Mouse (Mus musculus) splenic B cell, adult 2 months (primary cell): ENCODE results near the gene Sp100.
A peak's percentile ranks its signal among the peaks of the same experiment; 100 is the strongest.

Source experiments
- DNase-seq: peaks from one replicate; pipeline ENCODE4 v3.0.0-alpha.2; 2011; ENCODE audit warnings: low read depth, low spot score
- H3K27me3 ChIP-seq: 2 replicates; pipeline ENCODE4 v1.6.1; 2012; ENCODE audit warnings: mild to moderate bottlenecking, low read length, moderate library complexity, mixed read lengths; ENCODE audit not compliant: control insufficient read depth, poor library complexity, insufficient read depth, severe bottlenecking
- H3K36me3 ChIP-seq: 2 replicates; pipeline ENCODE4 v1.6.1; 2012; ENCODE audit warnings: mild to moderate bottlenecking, low read length, moderate library complexity, mixed read lengths; ENCODE audit not compliant: control insufficient read depth, poor library complexity, insufficient read depth, severe bottlenecking

Gene Sp100

DNA sequence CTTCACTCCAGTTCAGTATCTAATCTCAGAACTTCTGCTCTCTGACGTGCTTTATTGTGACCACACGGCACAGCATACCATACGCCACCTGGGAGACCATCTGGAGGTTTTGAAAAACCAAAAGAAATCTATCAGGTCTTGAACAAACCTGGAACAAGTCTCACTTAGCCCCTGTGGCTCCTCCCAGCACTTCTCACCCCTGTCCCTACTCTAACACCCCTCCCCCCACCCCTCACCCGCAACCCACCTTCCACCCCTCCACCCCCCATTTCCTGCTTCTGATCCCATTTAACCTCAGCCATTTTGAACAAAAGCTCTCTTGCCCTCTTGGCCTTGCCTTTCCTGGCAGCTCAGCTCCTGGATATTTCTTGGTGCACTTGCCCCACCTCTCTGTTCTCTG, 30.4 kb downstream of the Sp100 start:
- peaks cover 39% of the 10 kb centered on the region for H3K36me3 ChIP-seq
- no peak for DNase-seq
- H3K27me3 ChIP-seq, result no peaks in the 10 kb centered on the region

DNA sequence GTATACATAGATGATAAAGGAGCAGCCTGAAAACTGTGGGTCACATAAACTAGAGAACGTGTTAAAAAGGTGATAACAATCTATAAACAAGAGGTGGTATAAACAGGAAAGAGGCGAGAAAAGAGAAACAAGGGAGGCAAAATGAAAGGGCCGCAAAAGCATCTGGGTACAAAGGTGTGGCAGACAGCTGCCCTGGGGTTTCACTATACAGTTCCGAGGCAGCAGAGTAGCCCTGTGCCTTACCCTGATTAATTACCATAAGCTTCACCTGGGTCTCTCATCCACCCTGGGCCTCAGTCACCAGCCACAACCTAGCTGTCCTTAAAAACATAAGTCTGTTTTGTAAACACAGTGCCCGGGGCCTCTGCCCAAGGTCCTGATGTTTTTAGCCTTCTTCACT, 36.9 kb downstream of the Sp100 start:
- H3K36me3 ChIP-seq, result peaks cover 24% of the 10 kb centered on the region
- DNase-seq, result no peak
- no peaks in the 10 kb centered on the region for H3K27me3 ChIP-seq

DNA sequence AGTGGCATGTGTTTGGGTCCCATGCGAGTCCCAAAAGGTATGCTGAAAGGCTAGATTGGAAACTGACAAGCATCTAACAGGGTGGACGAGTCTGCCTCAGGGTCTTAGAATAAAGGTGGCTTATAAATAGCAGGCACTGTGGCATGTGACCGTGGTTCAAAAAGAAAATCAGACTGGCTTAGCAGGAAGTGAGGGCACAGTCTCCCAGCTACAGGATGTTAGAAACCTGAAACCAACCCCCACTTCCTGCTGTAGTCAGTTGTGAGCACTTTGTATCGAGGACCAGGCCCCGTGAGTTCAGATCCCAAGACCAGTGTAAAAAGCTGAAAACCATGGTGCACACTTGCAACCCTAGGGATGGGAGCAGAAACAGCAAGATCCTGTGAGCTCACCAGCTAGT, 37.6 kb downstream of the Sp100 start:
- peak; percentile 80 for DNase-seq

DNA sequence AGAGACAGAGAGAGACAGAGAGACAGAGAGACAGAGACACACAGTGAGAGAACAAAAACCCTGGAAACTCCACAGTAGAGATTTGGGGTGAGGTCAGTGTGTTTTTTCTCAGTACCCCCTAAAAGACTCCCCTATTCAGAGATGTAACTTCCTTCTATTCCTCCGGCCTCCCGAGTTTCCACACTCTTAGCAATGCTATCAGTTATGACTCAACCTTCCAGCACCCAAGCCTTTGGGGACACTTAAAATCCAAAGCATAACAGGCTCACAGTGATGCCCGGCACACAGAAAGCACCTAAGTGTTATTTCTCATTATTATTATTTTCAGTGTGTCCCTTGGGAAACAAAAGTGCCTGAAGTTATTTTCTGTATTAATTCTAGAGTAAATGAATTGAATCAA, 40.8 kb downstream of the Sp100 start:
- Histone ChIP-seq H3K36me3 (peaks cover 27% of the 10 kb centered on the region), H3K27me3 (no peaks in the 10 kb centered on the region)
- no peak for DNase-seq

More for the DNA sequence above, 37.6 kb downstream of the Sp100 start:
- Histone ChIP-seq H3K27me3 (no peaks in the 10 kb centered on the region), H3K36me3 (peaks cover 22% of the 10 kb centered on the region)

DNA sequence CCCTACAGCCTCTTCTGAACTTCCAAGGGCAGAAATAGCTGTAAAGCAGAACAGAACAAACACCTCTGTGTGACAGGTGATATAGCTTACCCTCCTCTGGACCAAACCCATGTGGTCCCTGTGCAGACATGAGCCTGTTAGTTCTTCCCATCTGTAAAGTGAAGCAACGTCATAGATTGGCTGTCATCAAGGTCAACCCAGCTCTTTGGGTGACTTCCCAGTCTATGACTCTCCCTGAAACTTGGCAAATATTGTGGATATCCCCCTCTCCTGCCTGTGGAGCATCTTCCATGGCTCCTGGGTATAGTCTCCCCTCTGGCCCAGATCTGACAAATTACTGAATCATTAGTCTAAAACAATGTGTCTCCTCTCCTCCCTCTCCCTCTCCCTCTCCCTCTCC, 42.5 kb downstream of the Sp100 start:
- Histone ChIP-seq H3K27me3 (no peaks in the 10 kb centered on the region), H3K36me3 (peaks cover 40% of the 10 kb centered on the region)
- DNase-seq, result no peak

DNA sequence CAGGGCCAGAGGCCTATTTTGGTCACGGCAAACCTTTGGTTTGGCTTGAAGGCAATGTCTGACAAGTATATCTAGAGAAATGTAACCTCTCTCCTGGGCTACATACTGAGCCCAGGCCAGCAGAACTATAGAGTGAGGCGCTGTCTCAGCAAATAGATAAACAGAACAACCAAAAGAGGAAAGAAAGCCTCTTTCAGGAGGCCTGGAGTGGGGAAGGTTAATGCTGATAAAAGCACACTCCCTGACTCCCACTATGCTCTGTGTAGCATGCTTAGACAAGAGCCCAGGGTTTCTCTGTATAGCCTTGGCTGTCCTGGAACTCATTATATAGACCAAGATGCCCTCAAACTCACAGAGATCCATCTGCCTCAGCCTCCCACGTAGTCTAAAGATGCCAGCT, 43.5 kb downstream of the Sp100 start:
- H3K36me3 ChIP-seq, result peaks cover 40% of the 10 kb centered on the region
- H3K27me3 ChIP-seq, result no peaks in the 10 kb centered on the region
- no peak for DNase-seq

DNA sequence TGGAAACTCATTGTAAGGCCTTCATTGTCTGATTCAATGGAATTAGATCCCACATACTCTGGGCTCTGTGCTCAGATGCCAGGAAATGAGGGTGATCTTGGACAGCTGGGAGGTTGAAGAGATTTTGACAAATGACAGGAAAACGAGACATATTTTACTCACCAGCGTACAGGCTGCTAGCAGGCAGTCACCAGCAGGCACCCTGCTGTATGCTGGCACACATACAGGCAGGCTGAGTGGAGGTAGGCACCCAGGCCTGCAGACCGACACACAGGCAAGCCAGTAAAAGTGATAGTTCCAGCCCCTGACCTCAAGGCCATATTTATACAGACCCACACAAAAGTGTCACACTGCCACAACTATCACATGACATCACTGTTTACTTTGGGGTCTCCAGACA, 45.9 kb downstream of the Sp100 start:
- Histone ChIP-seq H3K36me3 (peaks cover 49% of the 10 kb centered on the region), H3K27me3 (no peaks in the 10 kb centered on the region)
- DNase-seq, result no peak

DNA sequence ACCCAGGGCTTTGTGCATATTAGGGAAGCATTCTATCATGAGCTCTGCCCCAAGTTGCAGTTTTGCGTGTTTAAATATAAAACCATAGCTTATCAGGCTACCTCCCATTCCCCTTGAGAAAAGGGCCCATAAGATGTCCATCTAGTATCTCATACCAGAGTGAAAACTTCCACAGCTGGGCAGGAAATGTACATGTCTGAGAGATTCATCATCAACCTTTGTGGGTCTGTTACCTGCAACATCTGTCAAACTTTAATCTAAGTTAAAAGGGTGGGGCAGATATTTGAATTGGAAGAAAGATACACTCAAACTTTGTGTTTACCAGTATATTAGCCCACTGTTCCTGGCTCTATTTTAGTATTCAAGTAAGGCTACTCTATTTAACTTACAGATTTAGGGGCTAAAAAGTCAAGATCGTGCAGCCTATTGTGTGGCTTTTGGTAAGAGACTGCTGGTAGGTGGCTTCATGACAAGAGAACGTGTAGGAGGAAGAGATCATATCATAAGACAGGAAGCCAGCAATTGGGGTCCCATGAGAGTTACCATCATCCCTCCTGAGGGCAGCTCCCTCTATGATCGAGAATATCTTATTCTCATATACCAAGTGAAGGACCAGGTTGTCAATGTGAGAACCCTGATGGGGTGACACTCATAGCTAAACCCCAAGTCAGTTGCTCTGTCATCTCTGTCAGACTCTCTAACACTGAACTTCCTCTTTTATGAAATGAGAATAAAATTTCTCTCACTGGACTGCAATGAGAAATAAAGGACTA, 48.1 kb downstream of the Sp100 start:
- Histone ChIP-seq H3K27me3 (no peaks in the 10 kb centered on the region), H3K36me3 (peaks cover 51% of the 10 kb centered on the region)
- DNase-seq, result peak; percentile 82

DNA sequence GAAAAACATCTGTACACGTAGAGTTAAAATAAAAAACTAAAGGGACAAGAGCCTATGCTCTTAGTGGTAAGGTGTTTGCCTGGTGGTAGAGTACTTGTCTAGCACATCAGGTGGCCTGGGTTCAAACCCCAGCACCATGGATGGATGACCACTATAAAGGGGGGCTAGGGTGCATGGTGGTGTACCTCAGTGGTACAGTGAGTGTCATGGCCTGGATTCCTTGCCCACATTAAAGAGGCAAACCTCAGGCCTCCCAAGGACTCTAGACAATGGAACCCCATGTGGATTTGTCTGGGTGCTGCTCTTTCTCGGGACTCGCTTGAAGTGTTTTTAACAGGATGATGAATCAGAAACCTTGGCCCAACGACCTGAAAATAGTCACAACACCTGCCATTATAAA, 52.7 kb downstream of the Sp100 start:
- peak; percentile 27 for DNase-seq
- no peaks in the 10 kb centered on the region for H3K27me3 ChIP-seq
- peaks cover 39% of the 10 kb centered on the region for H3K36me3 ChIP-seq

DNA sequence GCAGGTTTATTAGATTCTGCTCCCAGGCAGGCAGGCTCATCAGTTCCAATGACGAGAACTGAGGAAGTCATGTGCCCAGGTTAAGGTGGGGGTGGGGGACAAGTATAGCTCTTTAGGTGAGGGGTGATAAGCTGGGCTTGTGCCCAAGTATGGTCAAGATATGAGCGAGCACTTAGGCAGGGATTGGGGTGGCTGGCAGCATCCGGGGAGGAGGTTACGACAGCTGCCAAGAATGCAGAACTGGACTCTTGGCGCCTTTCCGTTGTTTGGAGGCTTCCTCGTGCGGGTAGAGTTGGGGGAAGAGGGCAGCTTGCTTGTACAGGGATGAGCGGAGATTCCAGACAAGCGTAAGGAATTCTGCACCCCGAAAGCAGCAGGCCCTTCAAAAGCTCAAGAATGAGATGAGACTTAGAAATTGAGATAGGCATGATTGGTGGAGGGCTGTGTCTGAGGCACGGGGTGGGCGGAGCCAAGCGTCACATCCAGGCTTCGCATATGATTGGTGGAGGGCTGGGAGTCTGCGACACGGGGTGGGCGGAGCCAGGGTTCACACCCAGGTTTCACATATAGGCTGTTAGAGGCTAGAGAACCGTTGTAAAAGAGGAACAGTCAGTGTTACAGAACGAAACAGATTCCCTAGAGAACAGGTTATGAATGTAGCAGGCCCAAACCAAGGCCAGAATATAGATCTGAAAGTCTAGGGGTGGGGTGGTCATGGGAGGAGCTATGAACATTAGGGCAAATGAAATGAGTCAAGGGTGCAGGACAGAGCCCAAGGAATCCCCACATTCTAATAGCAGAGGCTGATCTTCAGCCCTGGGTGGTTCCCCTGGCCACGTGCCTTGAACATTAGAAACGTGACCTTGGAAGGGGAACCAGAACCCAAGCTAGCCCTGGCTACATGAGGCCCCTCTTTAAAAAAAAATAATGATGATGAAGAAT, 53.7 kb downstream of the Sp100 start:
- Histone ChIP-seq H3K27me3 (no peaks in the 10 kb centered on the region), H3K36me3 (peaks cover 41% of the 10 kb centered on the region)
- peak; percentile 99 for DNase-seq

DNA sequence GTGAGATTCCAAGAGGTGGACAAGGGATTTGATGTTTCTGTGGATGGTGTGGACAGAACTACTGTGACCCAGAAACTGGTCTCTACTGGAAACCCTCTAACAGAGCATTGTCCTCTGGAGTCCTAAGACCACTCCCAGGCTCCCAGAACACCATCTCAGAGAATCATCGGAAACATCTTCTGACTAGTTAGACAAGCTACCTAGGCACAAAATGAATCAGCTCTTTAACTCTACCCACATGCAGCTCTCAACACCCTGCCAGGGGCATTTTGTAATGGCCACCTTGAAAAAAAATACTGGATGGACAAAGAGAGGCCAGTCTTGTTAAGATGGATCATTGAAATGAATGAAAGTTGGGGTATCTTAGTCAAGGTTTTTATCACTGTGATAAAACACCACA, 55.8 kb downstream of the Sp100 start:
- H3K27me3 ChIP-seq, result no peaks in the 10 kb centered on the region
- no peak for DNase-seq
- H3K36me3 ChIP-seq, result peaks cover 29% of the 10 kb centered on the region

DNA sequence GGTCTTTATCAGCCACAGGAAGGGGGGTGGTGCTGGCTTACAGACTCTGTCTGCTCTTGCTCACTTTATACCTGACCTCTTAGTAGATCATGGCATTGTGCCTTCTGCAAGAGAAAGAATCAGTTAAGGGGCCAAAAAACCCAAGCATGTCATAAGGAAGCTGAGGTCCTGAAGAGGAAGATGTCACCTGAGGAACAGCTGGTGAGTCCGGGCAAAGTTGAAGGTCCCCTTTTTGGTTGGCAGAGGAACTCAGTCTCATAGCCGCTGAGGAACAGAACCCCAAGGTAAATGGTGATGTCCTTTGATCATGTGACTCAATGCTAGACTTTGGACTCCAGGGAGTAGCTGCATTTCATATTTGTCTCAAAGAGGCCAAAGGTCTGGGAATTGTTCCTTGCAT, 57.0 kb downstream of the Sp100 start:
- peaks cover 22% of the 10 kb centered on the region for H3K36me3 ChIP-seq
- peak; percentile 57 for DNase-seq
- H3K27me3 ChIP-seq, result no peaks in the 10 kb centered on the region

DNA sequence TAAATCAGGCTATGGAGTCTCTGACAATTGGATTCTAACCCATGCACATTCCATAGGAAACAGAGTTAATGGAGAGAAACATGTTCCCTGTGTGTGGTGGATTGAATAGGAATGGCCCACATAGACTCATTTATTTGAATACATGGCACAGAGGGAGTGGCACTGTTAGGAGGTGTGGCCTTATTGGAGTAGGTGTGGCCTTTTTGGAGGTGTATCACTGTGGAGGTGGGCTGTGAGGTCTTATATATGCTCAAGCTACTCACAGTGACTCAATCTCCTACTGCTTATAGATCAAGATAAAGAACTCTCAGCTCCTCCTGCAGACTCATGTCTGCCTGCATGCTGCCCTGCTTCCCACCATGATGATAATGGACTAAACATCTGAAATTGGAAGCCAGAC, 64.7 kb downstream of the Sp100 start:
- Histone ChIP-seq H3K36me3 (peaks cover 12% of the 10 kb centered on the region), H3K27me3 (no peaks in the 10 kb centered on the region)
- DNase-seq, result no peak

DNA sequence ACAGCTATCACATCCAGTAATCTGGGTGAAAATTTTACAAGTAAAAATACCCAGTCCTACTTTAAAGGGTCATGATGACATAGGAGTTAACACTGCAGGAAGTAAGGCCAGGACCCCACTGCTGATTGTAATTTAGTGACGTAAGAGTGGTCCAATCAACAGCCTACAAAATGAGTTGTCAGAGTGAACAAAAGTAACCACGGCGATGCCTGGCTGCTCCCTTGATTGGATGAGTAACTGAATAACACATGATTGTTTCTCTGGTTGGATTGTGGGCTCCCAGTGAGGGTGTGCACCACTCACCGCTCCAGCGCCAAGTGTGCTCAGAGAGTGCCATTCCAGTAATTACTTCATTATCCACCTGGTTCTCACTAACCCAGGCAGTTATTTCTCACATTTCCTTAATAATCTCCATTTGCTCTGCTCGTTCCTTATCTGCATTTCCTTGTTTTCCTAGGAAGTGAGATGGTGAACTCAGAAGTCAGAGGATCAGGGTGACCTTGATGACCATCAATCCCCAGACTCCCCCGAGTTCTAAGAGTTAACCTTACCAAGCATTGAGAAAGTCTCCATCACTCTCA, 66.7 kb downstream of the Sp100 start:
- DNase-seq, result no peak
- peaks cover 16% of the 10 kb centered on the region for H3K36me3 ChIP-seq
- no peaks in the 10 kb centered on the region for H3K27me3 ChIP-seq

DNA sequence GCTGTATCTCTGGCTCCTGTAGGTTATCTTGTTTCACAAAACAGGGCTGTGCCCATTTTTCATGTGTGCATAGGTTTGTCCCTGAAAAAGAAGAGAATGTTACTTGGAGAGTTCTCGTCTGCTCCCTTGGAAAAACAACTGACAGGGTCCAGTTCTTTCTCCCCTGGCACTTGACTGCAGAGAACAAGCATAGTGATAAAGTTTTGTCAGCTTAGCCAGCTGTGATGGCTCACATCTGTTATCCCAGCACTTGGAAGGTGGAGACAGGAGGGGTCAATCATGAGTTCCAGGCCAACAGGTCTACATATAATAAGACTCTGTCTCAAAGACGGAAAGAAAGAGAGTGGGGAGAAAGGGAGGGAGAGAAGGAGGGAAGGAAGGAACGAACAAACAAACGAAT, 69.3 kb downstream of the Sp100 start:
- peaks cover 27% of the 10 kb centered on the region for H3K36me3 ChIP-seq
- DNase-seq, result no peak
- no peaks in the 10 kb centered on the region for H3K27me3 ChIP-seq
